Mouse (Mus musculus) adrenal gland (tissue): ENCODE data around the gene Hoxc9.

ENCODE experiments used
- intact Hi-C: fragments of 180-260 bp; cut with DNase I; formaldehyde crosslinking; loops from one replicate; pipeline ENCODE4 v1.15.1; 2025
- microRNA-seq, 2 experiments: library from miRNA; unstranded; fragments of <30 nt; microRNA quantifications; one replicate each; pipeline ENCODE4; 2019

The Hoxc9 gene

DNA sequence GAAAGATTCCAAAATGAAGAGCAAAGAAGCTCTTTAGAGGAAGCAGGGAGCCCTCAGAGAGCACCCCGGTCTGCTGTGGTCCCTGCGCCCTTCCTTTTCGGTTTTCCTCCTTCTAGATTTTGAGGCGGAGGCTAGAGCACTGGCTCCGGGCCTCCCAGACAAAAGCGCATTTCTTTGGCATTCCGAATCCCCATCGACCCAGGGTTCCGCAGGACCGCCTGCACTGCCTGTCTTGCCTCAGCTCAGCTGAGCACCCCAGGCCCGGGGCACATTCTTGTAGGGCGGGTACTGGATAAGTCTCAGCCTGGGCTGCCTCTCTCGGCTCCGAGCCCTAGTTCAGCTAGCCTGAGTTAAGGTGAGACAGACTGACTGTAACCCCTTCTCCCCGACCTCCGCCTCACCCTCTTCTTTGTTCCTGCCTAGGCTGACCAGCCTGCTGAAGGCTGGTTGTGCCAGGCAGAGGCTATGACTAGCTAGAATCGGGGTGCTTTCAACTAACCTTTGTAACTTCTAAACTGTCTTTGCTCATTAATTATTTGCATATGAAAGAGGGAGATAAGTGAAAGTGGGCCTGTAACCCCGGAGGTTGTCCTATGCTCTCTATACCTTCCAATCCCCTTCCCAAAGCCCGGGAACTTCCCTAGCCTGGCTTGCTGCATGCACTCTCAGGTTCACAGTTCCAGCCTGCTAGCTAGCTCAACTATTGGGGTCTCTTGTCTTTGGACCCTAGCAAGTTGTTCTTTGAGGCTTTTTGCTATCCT is 39.3 kb downstream of the Hoxc9 start:
- intact Hi-C loops, result no loop called here

DNA sequence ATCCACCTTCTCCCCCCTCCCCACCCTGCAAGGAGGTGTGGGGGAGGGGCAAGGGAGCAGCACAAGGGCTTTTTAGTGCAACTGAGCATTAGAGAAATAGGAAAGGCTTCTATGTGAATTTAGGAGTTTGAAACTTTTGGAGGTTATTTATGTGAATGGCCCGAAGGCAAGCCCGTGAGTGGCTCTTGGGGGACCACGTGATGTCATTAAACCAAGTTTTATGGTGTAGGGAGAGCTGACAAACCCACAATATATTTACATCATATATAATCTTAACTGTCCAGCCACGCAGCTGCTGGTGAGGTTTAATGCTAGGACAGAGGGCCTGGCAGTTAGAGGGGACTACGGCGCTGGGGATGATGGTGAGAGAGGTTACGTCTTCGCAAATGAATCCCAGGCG is 42.4 kb downstream of the Hoxc9 start, which contains the start of gene Hoxc4:
Hoxc4 (plus strand) TSS at position 299 of the 400 bp plus-strand sequence.
- intact Hi-C loops, result no loop called here

DNA sequence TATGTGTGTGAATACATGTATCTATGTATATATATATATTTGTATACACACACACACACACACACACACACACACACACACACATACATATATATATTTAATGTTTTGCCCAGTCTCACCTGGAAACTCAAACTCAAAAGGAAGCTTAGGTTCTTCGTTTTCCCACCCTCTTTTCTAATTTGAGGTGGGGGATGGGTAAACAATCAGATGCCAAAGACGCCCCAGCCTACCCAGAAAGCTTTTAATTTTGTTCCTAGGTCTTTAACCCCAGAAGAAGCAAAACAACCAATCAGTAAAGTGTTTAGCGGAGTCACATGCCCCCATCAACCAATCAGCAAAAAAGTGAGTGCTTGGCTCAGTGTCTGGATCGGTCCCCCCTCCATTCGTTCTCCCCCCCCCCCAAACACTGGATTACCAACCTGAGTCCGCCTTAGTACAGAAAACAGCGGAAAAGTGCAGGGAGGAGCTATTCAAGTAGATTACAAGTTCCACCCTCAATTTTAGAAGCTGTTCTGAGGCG is 44.7 kb downstream of the Hoxc9 start:
- intact Hi-C loops, result no loop called here

DNA sequence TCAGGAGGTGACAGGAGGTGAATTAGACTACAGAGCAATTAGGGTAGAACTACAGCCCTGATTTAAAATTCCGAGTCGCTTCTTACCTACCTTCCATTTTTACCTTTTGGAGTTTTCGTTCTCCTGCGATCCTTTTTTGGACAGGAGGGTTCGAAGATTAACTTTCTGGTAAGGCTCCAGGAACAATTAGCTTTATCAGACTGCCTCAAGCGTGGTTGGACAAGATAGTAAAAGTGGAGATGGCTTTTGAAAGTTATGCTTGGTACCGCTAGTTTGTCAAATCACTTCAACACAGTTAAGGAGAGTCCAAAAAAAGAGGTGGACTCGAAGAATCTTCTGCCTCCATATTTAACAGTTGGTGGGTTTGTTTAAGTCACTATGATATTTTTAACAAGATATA is 45.3 kb downstream of the Hoxc9 start:
- intact Hi-C loops, result no loop called here

DNA sequence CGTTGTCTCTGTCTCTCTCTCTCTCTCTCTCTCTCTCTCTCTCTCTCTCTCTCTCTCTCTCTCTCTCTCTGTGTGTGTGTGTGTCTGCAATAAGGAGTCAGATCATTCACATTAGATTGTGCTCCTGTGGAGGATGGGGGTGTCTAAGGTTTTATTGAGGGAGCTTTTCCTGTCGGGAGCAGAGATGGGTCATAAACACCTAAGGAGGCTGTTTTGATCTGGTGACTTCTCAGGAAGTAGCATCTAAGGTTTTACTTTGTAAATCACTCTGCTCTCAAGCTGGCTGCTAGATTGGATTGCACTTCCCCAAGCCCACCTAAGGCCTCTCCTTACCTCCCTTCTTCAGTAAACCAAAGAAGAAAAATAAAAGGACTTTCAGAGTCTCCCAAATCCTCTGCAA is 47.9 kb downstream of the Hoxc9 start:
- intact Hi-C loops, result no loop called here

DNA sequence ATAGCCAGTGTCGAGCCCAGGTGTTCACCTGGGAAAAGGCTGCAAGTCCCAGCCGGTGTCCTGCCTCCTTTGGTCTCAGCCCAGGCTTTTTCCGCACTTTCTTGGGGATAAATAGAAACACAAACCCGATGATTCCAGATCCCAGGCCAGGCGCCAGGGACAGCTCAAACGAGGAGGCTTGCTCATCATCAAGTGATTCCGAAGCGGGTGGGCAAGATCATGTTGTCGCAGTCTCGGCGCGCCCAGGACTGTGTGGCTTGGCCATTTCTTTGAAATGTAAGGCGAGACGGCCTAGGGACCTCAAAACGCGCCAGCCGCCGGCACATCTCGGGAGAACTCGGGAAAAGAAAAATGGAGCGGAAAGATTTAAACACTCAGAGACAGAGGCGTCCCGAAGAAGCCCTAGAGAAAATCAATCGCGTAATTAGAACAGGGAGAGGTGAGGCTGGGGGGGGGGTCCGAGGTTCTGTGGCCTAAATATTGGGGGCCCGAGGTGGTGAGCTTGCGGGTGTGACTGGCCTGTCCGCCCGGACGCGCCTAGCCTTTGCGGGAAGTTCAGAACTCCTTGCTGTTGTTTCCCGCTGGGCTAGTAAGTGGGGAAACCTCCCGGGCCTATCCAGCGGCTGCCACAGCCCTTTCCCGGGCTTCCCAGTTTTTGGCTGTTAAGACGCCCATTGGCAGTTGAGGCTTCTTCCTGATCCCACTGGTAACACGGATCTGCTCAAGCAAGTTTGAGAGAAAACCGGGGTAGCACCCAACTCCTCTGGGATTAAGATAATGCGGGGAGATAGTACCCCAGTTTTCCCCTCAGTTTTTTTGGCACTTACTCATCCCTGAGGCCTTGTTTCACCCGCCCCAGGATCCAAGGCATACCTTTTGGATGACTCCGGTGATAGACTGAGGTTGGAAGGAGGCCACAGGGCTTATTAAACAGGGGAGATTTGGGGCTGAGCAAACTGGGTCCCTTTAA is 51.3 kb downstream of the Hoxc9 start:
- intact Hi-C loops, result no loop called here

DNA sequence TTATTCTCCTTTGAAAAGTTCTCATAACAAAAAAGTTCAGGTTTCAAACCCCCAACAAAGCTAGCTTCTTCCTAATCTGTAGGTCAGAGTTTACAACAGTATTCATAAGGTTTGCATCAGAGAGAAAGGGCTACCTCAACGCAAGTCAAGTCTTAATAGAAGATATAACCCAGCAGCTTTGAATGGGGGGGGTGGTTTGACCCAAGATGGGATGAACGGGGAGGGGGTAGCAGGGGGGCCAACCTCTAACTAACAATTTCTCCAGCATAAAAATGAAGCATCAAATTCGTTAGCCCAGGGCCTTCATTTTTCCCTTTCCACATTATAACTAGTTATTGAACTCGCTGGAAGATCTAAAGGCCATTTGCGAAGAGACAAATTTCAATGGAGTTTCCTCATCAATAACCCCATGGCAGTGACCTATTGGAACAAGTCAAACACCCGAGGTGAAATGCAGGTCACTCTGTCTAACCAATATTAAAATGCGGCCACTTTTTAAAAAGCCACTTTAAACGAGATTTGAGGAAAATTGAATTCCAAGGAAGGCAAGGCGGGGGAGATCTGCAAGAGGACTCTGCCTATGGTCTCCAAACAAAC is 52.8 kb downstream of the Hoxc9 start:
- intact Hi-C loops, result no loop called here

DNA sequence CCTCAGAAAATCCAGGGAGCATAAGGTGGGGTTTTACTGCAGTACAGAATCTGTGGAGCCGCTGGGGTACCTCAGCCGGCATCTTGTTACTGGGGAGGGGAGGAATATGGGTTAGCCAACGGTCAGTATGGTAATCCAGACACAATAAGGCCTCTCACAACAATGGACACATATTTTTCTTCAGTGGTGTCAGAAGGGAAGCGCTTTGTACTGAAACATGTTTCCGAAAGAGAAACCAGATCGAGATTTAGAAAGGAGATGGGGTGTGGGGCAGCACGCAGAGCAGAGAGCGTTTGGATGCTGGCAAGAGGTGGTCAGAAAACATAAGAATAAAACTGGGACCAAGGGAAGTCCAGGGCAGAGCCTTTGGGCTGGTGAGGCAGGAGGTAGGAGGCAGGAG is 53.9 kb downstream of the Hoxc9 start:
- intact Hi-C loops, result no loop called here

DNA sequence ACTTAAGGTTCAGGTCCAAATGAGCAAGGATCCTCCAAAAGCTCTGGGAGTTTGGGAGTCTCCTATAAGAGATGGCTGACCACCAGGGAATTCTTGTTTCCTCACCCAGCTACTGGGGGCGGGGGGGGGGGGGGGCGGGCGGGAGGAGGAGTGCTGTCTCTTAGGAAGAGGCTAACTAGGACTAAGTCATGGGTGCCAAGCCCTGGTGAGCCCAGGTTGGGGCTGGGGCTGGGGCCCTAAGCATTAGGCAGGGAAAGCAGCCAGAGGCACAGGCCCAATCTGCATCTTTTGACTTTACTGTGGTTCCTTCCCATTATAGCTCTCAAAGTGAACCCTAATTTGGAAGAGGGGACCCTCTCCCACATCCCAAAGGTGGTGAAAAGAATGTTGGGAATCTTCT is 55.9 kb downstream of the Hoxc9 start:
- intact Hi-C loops, result no loop called here

DNA sequence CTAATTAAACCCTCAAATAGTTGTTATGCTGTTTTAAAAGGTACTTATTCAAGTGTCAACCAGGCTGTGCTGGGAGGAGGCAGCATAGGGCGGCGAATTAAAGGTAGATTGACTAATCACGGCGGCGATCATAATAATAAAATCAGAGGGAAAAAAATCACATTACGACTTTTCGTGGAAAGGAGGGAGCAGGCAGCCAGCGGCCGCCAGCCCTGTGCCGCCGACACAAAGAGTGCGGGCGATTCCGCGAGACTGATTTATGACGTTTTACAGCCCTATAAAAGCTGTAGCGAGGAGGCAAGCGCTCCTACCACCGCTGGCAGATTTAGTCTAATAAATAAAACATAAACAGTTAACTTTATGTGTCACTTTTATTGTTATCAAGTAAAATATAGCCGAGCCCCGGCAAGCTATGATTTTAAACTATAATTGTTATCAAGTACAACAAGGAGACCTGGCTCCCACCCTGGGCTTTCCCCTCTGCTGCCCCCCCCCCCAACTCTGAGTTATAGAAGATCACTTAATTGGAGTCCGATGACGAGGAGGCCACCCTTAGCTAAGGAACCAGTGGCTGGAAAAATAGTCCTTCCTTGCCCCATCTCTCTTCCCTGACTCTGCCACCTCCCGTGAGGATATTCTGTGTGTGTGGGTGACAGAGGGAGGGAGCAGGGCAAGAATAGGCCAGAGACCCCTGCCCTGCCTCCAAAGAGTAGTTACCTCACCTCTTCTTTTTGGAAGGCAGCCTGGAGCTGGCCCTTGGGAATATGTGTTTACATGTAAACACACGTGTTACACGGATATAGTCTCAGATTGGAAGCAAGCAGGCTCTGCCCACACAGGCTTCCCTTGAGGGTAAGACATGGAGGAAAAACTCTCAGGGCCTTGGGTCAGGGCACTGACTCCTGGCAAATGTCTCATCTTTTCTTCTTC is 56.7 kb downstream of the Hoxc9 start:
- intact Hi-C loops, result no loop called here

DNA sequence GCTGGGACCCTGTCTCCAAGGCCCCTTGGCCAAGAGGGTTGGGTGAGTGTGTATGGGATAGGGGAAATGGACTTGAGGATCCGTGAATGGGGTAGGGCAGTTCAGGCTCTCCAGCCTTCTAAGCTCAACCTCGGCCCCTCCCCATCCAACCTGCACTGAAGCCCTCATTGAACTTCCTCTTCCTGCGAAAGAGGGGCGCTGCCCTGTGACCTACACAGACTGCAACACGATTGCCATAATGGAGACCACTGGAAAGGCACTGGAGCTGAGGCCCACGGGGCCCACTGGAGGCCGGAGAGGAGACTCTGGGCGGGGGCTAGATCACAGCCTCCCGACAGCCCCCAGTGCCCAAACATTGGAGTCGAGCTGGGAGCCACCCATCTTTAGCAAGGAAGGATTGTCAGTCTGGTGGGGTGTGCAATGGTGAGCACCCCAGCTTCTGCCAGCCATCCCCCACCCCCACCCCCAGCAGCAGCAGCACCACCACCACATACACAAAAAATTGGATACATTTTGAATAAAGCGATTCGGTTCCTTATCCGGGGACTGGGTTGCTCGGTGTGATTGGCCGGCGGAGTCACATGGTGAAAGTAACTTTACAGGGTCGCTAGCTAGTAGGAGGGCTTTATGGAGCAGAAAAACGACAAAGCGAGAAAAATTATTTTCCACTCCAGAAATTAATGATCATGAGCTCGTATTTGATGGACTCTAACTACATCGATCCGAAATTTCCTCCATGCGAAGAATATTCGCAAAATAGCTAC is 58.0 kb downstream of the Hoxc9 start:
- intact Hi-C loops, result no loop called here

Small RNA genes within 50 kb of the gene (microRNA-seq; reads per million reads assigned to microRNA genes)
- gene Mir196a-2 (188 to 200 reads per million in 2 experiments), gene Mir615 (1,217 to 2,146 reads per million in 2 experiments)
